Mouse (Mus musculus) adrenal gland, adult 18-20 months (tissue): ENCODE measurements around the gene Nup153. TPM values are rescaled to one million over a fixed set of nuclear protein-coding genes. Genes with fewer than 3 reads are reported as not detected.

ENCODE experiments used
- total RNA-seq, 2 experiments: library from RNA; stranded (reverse); gene quantifications; 1 replicate in 1 of 2; 2 replicates in 1 of 2; pipeline ENCODE4 v1.2.3; 2021

Gene Nup153
- total RNA-seq, 2 experiments from 2014 or later = 51.0 to 58.3 TPM

Other genes starting within 250 kb of the Nup153 start
- gene Cap2, start 226.1 kb downstream of the Nup153 start, total RNA-seq = 1 to 10 TPM; 5.1 to 5.6 TPM
- gene Fam8a1, start 58.4 kb downstream of the Nup153 start, total RNA-seq = 10 to 100 TPM; 48.5 to 49.6 TPM
- gene Kif13a, start 201.9 kb upstream of the Nup153 start, total RNA-seq = 10 to 100 TPM; 27.1 to 30.5 TPM